Mouse (Mus musculus) G1E (cell line): ENCODE results near the gene Cnpy1. TPM values are rescaled to one million over a fixed set of nuclear protein-coding genes. Genes with fewer than 3 reads are reported as not detected.

Source experiments
- ATAC-seq: 2 replicates; pipeline ENCODE4 v1.8.0; 2016; ENCODE audit warnings: mild to moderate bottlenecking; ENCODE audit not compliant: insufficient number of reproducible peaks, poor library complexity, low FRiP score, severe bottlenecking; ENCODE audit errors: extremely low read depth
- DNase-seq: peaks from one replicate; pipeline ENCODE4 v3.0.0; 2012; ENCODE audit warnings: low spot score
- H3K27me3 ChIP-seq: 2 replicates; pipeline ENCODE4 v1.6.1; 2012; ENCODE audit warnings: mild to moderate bottlenecking, low read length, inconsistent platforms; ENCODE audit not compliant: insufficient read depth
- H3K36me3 ChIP-seq: replicated peaks from 2 replicates; pipeline ENCODE3; 2012; ENCODE audit warnings: mild to moderate bottlenecking, inconsistent platforms
- H3K4me1 ChIP-seq: 2 replicates; pipeline ENCODE4 v1.6.1; 2012; ENCODE audit warnings: low read depth, low read length, inconsistent platforms, mixed read lengths; ENCODE audit not compliant: insufficient read depth
- H3K4me3 ChIP-seq: 2 replicates; pipeline ENCODE4 v1.5.1; 2012; ENCODE audit warnings: low read depth, mild to moderate bottlenecking, inconsistent platforms, low read length, moderate library complexity, mixed read lengths
- H3K9me3 ChIP-seq: replicated peaks from 2 replicates; pipeline ENCODE4 v1.6.1; 2012; ENCODE audit warnings: inconsistent platforms
- CTCF ChIP-seq: IDR thresholded peaks from 2 replicates; pipeline ENCODE4 v1.5.1; 2012; ENCODE audit warnings: low read depth, low read length, inconsistent platforms, mixed read lengths
- GATA1 ChIP-seq: IDR thresholded peaks from 2 replicates; pipeline ENCODE4 v1.6.1; 2012; ENCODE audit warnings: borderline replicate concordance, low read length, inconsistent platforms, mixed read lengths
- GATA2 ChIP-seq: IDR thresholded peaks from 2 replicates; pipeline ENCODE4 v1.6.1; 2012; ENCODE audit warnings: low read depth, low read length, inconsistent platforms, borderline replicate concordance
- POLR2AphosphoS5 ChIP-seq: IDR thresholded peaks from 2 replicates; pipeline ENCODE4 v1.6.1; 2012; ENCODE audit warnings: low read depth, low read length, inconsistent platforms; ENCODE audit not compliant: insufficient replicate concordance
- TAL1 ChIP-seq: conservative IDR thresholded peaks from 2 replicates; pipeline ENCODE4 v1.6.1; 2012; ENCODE audit warnings: low read depth, low read length, inconsistent platforms, mixed read lengths
- polyA plus RNA-seq: library from polyadenylated mRNA; stranded (reverse); fragments of >175 nt; gene quantifications from 2 replicates; pipeline ENCODE4 v1.2.3, GENCODE M21; 2012
- total RNA-seq, 2 experiments: library from RNA; stranded (forward) in 1 of 2; stranded (reverse) in 1 of 2; fragments of 200-1000 nt in 1 of 2; fragments of >200 nt in 1 of 2; fragmentation: Nextera tagmentation in 1 of 2; gene quantifications; 2 replicates each; pipeline ENCODE4 v1.2.3; 2014 to 2017

Gene Cnpy1
- total and polyA plus RNA-seq, 3 experiments: 0.16 TPM; not detected in 2

DNA sequence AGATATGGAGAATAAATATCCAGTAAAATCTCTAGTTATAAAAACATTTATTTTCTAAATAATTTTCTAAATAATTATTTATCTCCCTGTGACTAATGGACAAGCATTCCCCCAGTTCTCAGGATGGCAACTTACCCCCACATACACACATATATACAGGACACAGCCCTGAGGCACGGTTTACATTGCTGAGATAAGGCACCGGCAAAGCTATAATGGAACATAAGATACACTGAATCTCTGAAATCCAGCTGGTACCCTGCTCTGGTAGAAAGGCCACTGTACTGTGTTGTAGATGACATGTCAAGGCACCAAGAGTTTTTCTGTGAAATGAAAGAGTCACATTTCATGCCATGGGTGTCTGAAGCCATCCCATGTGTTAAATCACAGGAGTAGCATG lies 40.9 kb downstream of the Cnpy1 start:
- no peaks in the 10 kb centered on the region for H3K9me3 ChIP-seq
- no peaks in the 10 kb centered on the region for H3K36me3 ChIP-seq
- ATAC-seq: no peak
- DNase-seq: no peak
- H3K27me3 ChIP-seq: peaks cover 5% of the 10 kb centered on the region
- no peak overlapping the region for H3K4me3 ChIP-seq
- no peaks in the 10 kb centered on the region for H3K4me1 ChIP-seq
- no peak for TF ChIP-seq GATA2

DNA sequence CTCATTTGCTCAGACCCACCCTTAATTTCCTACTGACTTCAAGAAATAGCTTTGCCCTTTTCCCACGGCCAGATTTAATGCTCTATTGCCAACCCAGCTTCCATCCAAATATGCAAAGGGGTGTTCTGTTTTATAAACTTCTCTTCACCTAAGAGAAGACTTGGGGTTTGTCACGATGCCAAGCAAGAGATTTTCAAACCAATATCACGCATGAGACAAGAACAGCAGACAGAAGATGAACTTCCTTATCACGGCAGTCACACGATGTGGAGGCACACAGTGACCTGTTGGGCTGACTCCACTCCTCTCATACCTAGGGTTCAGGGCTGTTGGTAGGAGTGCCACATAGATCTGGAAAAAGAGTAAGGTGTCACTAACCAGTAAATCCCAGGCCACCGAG lies 42.5 kb downstream of the Cnpy1 start:
- ATAC-seq (no peak), DNase-seq (no peak)
- Histone ChIP-seq H3K36me3 (no peaks in the 10 kb centered on the region), H3K4me3 (no peak overlapping the region), H3K27me3 (peaks cover 8% of the 10 kb centered on the region; the same call in 1 of the 2 replicates), H3K4me1 (no peaks in the 10 kb centered on the region), H3K9me3 (no peaks in the 10 kb centered on the region)
- TF ChIP-seq CTCF (0 out of 2 replicates have a peak, but pooled peaks have one; percentile 4), POLR2AphosphoS5 (no peak)

DNA sequence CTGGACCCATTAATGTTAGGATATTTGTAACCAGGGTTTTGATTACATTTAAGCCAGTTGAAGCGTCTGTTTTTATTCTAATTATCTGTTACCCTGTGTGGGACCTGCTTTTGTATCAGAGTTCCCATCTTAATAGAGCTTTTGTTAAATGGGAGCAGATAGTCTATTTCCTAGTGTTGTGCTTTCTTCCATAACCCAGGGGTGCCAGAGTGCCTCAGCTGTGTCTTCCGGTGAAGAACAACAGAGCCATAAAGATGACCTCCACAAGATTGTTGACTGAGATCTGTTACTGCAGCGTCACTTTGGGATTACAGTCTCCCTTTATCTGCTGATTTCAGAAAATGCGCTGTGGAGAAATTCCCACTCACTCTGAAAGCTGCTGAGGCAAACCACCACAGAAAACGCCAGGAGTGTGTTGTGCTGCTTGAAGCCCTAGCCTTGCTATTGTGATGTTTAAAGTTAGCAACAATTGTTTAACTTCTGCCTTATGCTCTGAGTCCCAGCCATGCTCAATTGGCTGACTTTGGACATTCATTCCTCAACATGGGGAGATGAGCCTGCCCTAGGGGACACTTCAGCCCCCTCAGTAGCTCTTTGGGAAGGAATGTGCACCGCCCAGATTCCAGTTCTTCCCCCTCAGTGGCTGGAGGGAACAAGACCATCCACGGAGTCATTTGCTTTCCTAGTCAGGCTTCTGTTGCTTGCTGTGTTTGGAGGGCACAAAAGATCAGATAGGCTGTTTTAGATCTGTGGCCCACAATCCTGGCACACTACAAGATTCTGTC lies 46.3 kb downstream of the Cnpy1 start:
- Histone ChIP-seq H3K36me3 (no peaks in the 10 kb centered on the region), H3K4me1 (no peaks in the 10 kb centered on the region), H3K27me3 (0 out of 2 replicates have a peak, but pooled peaks cover 10% of the 10 kb centered on the region), H3K4me3 (no peak overlapping the region), H3K9me3 (no peaks in the 10 kb centered on the region)
- no peak for DNase-seq
- ATAC-seq: no peak
- TF ChIP-seq CTCF (no peak), GATA2 (no peak), GATA1 (no peak), TAL1 (no peak), POLR2AphosphoS5 (no peak)

DNA sequence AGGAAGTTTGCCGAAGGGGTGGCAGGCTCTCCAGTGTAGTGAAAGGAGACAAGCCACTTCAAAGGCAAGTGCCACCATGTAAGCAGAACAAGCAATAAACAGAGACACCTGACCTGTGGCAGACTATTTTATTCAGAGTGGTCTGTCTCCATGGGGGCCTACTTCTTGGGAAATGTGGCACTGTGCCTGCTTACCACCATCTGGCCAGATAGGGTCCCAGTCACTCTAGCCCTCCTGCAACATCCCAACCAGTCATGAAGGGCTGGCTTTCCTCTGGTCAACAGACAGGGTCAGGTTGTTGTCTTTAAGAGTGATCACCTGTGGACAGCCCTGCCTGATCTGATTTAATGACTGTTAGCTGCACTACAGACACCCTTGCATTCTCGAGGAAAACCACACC lies 50.1 kb downstream of the Cnpy1 start:
- Histone ChIP-seq H3K9me3 (no peaks in the 10 kb centered on the region), H3K36me3 (no peaks in the 10 kb centered on the region), H3K4me1 (no peaks in the 10 kb centered on the region), H3K4me3 (no peak overlapping the region), H3K27me3 (peaks cover 14% of the 10 kb centered on the region)
- DNase-seq: no peak
- TF ChIP-seq GATA1: no peak
- TF ChIP-seq CTCF: no peak
- no peak for TF ChIP-seq GATA2
- no peak for TF ChIP-seq POLR2AphosphoS5
- no peak for TF ChIP-seq TAL1
- no peak for ATAC-seq

DNA sequence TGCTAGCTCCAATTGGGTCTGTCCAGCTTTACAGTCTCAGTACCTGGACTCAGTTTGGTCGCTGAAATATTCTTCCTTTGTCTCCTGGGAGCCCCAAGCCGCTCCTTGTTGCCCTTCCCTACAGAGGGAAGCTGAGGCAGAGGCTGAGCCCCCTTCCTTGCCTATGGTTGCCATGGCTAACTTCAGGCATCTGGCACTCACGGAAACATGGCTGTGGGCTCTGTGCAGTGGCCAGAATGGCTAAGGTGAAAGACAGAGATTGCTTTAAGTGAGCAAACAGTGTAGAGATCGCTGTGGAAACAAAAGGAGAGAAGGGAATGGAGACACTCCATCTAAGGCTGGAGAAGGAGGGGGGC lies 53.5 kb downstream of the Cnpy1 start:
- Histone ChIP-seq H3K4me3 (no peak overlapping the region), H3K4me1 (no peaks in the 10 kb centered on the region), H3K9me3 (no peaks in the 10 kb centered on the region), H3K36me3 (no peaks in the 10 kb centered on the region), H3K27me3 (peaks cover 5% of the 10 kb centered on the region)
- no peak for ATAC-seq
- no peak for DNase-seq
- TF ChIP-seq POLR2AphosphoS5 (no peak), CTCF (no peak), GATA2 (no peak), GATA1 (no peak), TAL1 (no peak)

DNA sequence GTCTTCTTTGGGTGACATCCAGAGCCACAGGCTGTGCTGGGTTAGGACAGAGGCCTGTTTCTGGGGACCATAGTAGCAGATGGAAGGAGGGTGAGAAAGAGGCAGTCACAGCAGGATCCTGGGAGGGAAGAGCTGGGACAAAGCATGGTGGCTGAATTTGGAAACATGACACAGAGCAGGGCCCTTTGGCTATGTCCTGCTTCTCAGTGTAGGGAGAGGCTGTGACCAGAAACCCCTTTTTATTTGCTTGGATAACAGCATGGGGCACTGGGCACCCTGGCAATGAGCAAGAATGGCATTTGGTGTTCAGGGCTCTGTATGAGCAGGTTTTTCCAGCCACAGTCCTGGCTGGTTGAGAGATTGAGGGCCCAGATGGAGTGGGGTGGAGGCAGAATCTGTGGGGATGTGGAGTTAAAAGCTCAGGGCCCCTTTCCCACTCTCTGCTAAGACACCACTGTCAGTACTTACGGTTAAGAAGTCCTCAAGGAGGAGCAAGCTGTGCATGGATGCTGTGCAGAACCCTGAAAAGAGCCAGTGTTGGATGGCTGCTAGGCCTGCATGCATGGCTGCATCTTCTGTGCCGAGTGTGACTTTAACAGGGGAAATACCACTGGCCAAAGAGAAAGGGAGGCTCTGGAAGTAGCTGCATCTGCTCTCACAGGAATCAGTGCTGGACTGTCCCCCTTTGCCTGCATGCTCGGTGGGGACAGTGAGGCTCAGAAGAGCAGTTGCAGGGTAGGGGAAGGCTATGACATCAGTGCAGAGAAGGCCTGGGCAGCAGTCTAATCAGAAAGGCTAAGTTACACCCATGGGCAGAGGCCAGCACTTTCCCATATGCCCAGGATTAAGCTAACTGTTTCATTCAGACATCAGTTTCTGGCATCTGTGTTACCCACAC lies 54.2 kb downstream of the Cnpy1 start:
- H3K9me3 ChIP-seq: no peaks in the 10 kb centered on the region
- no peak for DNase-seq
- ATAC-seq: no peak
- peaks cover 4% of the 10 kb centered on the region for H3K27me3 ChIP-seq
- H3K36me3 ChIP-seq: no peaks in the 10 kb centered on the region
- no peak overlapping the region for H3K4me3 ChIP-seq
- TF ChIP-seq POLR2AphosphoS5: no peak
- TF ChIP-seq GATA1: no peak
- no peak for TF ChIP-seq GATA2
- no peak for TF ChIP-seq CTCF
- TF ChIP-seq TAL1: no peak
- no peaks in the 10 kb centered on the region for H3K4me1 ChIP-seq
